Mouse (Mus musculus) ES-CJ7 (cell line): Measurements from ENCODE around the gene Sox12.
A peak's percentile ranks its signal among the peaks of the same experiment; 100 is the strongest.

Experiments
- DNase-seq: peaks from one replicate; pipeline ENCODE4 v3.0.0; 2011; ENCODE audit warnings: low read depth, low spot score

The Sox12 gene

DNA sequence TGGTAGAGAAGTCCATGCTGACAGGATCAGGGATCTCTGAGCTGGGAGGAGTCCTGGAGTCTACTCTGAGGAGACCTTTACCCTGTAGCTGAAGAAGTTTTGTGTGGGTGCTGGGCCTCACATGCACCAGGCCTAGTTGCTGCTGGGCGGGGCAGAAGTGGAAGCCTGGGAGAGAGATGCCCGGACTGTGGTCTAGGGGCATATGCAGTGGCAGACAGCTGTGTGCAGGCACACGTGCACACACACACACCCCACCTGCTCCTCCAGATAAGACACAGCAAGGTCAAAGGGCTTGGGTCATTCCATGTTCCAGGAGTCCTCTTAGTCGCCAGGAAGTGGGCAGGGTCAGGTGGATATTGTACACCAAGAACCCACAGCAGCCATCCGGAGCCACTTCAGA, 38.2 kb downstream of the Sox12 start:
- no peak for DNase-seq

DNA sequence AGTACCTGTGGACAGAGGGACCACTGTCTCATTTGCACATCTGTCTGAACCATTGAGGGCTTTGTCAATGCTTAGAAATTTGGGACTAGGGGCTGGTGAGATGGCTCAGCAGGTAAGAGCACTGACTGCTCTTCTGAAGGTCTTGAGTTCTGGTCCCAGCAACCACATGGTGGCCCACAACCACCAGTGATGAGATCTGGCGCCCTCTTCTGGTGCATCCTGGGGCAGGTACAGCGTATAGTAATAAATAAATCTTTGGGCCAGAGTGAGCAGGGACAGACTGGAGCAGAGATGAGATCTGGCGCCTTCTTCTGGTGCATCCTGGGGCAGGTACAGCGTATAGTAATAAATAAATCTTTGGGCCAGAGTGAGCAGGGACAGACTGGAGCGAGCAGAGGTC, 38.9 kb downstream of the Sox12 start:
- DNase-seq: peak; percentile 69

GRCm38 (mm10) chr2:152357254-152357653, 40.6 kb downstream of the Sox12 start:
- DNase-seq: no peak

DNA sequence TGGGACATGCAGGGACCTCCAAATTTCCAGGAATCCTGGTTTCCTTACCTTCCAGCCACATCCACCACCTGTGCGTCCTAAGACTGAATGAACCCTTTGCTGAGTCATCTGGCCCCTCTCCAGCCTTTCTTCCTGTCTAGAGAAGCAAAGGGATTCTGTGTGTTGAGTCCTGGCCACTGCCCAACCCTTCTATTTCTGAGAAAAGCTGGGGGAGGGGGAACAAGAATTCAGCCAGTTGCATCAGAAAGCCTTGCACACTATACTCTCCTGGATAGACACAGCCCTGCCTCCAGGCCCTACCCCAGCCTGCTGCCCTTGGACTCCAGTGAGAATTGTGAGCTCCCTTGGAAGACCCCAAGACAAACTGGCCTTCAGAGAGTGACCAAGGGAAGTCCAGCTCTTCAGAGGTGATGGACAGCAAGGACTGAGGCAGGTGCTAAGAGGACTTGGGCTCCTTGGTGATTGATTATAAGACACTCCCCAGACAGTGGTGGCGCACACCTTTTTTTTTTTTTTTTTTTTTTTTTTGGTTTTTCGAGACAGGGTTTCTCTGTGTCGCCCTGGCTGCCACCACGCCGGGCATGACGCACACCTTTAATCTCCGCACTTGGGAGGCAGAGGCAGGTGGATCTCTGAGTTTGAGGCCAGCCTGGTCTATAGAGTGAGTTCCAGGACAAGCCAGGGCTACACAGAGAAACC, 47.9 kb downstream of the Sox12 start:
- peak; percentile 94 for DNase-seq

DNA sequence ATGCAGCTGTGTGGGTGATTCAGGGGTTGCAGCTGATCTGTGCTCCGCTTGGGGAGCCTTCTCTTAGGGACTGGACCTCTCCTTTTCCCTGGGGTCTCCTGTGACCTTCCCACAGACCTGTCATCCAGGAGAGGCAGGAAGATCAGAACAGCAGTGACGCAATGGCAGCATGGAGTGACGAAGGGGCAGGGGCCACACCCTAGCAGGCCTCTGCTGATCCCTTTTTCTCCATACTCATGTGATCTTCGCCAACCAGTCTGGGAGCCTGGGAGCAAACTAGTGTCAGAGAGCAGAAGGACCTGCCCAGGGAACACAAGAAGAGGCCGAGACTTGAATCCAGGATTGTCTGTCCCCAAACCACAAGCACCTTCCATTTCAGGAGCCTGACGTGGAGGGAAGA, 48.7 kb downstream of the Sox12 start:
- DNase-seq: peak; percentile 81

DNA sequence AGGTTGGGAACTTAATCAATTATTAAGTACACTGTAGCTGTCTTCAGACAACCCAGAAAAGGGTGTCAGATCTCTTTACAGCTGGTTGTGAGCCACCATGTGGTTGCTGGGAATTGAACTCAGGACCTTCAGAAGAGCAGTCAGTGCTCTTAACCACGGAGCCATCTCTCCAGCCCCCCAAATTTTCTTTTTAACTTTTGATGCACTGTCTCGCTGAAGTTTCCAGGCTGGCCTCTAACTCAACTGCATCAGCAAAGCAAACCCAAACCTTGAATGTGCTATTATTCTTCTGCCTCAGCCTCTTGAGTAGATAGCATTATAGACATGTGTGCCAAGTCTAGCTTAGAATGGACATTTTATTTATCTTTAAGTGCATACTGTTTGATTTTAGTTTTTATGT, 50.1 kb downstream of the Sox12 start:
- DNase-seq: no peak

DNA sequence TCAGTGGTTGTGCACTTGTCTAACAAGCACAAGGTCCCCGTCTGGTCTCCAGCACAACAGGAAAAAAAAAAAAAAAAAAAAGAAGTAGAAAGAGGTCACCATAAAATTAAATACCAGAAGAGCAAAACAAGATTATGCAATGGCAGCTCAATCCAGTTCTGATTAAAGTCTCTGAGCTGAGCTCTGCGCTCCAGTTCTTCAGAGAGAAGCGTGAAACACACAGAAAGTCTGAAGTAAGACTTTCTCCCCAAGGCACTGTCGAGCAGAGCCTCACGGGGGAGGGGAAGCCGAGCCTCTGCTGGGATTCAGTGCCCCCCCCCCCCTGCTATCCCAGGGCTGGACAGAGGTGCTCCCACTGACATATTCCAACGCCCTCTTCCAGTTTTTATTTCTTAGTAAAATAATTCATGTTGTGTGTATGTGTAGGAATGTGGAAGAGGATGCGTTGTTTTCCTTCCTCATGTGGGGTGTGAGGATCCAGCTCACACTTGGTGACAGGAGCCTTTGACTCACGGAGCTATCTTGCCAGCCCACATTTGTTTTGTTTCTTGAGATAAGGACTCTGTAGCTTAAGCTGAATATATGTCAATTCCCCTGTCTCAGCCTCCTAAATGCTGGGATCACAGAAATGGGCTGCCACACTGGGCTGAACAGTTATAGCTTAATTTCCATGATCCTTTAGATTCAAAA, 50.9 kb downstream of the Sox12 start:
- DNase-seq: no peak

DNA sequence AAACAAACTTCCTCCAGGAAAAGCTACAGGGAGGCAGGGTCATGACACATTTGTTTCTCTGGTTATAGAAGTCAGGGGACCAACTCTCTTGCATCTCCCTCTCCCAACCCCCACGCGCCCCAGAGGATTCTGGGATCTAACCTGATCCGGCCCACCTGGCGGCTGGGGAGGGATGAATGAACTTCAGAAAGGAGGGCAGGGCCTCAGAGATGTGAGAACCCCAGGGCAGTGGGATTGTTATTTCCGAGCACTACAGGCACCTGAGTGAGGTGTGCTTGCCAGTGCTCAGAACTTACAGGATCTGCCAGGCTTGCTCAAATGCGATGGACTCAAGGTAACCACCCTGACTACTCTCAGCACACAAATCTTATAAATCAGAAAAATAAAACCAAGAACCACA, 52.5 kb downstream of the Sox12 start:
- peak; percentile 82 for DNase-seq

GRCm38 (mm10) chr2:152344909-152345308, 53.0 kb downstream of the Sox12 start:
- DNase-seq: no peak

DNA sequence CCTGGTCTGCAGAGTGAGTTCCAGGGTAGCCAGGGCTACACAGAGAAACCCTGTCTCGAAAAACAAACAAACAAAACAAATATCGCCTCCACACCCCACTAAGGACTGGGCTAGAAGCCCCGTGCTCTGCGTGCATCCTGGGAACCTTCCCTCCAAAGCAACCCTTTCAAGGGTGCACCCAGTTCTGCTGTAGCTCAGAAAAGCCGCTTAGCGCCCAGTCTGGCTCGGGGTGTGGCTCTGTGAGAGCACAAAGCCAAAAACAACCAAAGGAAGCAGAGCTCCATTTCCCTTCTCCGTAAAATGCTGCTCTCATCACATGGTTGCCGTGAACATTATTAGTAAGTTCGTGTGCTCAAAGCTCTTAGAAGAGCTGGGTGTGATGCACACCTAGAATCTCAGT, 53.5 kb downstream of the Sox12 start:
- DNase-seq: peak; percentile 46
